ENCODE assay signal across 24 mouse cellular contexts in genomic region chr9:60748191-60748590, GRCm38 (mm10). TPM values are rescaled to one million over a fixed set of nuclear protein-coding genes. Genes with fewer than 3 reads are reported as not detected.
DNase-seq lines count a peak whose midpoint lies in the region; ATAC-seq and TF ChIP-seq lines count a peak whose summit lies in the region.
"Had no signal": no experiment of that assay in that cellular context is flagged by ENCODE, and none has a peak within 500 bp of the region (broad histone marks: within the 10 kb centered on the region; RNA-seq: fewer than 3 reads in every experiment).

No protein-coding gene starts in this region.

- H3K9ac ChIP-seq in intestine, embryonic 15.5 days: no peak overlapping the region
- H3K9ac ChIP-seq in intestine, postnatal 0 days (ENCODE audit: low read depth, low read length): no peak overlapping the region
- H3K9ac ChIP-seq: embryonic facial prominence, embryonic 13.5 days; embryonic facial prominence, embryonic 15.5 days; forebrain, embryonic 12.5 days had no signal

- no peaks in the 10 kb centered on the region for H3K27me3 ChIP-seq in intestine, embryonic 15.5 days (replicated peaks)
- H3K27me3 ChIP-seq in intestine, postnatal 0 days (replicated peaks; ENCODE audit: control insufficient read depth, insufficient read depth, low read length): no peaks in the 10 kb centered on the region
- H3K27me3 ChIP-seq: CH12.LX; embryonic facial prominence, embryonic 15.5 days had no signal

- H3K4me3 ChIP-seq in intestine, embryonic 15.5 days (replicated peaks): no peak overlapping the region
- H3K4me3 ChIP-seq in intestine, postnatal 0 days (ENCODE audit: low read depth, low read length): no peak overlapping the region
- H3K4me3 ChIP-seq: embryonic facial prominence, embryonic 13.5 days; embryonic facial prominence, embryonic 15.5 days; erythroblast, embryonic 14.5 days; forebrain, embryonic 10.5 days; forebrain, embryonic 12.5 days had no signal

- H3K4me2 ChIP-seq in intestine, embryonic 15.5 days (replicated peaks): no peak overlapping the region
- H3K4me2 ChIP-seq in intestine, postnatal 0 days (replicated peaks; ENCODE audit: low read depth): no peak overlapping the region
- H3K4me2 ChIP-seq: embryonic facial prominence, embryonic 13.5 days; embryonic facial prominence, embryonic 15.5 days; forebrain, embryonic 12.5 days had no signal

- H3K9me3 ChIP-seq in intestine, embryonic 15.5 days: no peaks in the 10 kb centered on the region
- H3K9me3 ChIP-seq in intestine, postnatal 0 days (ENCODE audit: control insufficient read depth): no peaks in the 10 kb centered on the region
- H3K9me3 ChIP-seq: embryonic facial prominence, embryonic 15.5 days; forebrain, embryonic 10.5 days; forebrain, embryonic 12.5 days had no signal

- peak overlapping the region; percentile 54 for H3K27ac ChIP-seq in intestine, embryonic 15.5 days
- no peak overlapping the region; the same call in 1 of the 2 replicates for H3K27ac ChIP-seq in intestine, postnatal 0 days (ENCODE audit: low read depth, low read length)
- H3K27ac ChIP-seq: embryonic facial prominence, embryonic 13.5 days; embryonic facial prominence, embryonic 15.5 days; forebrain, embryonic 10.5 days; forebrain, embryonic 12.5 days had no signal

- no peaks in the 10 kb centered on the region for H3K36me3 ChIP-seq in intestine, embryonic 15.5 days
- H3K36me3 ChIP-seq in intestine, postnatal 0 days (ENCODE audit: control insufficient read depth, insufficient read depth): no peaks in the 10 kb centered on the region
- H3K36me3 ChIP-seq: embryonic facial prominence, embryonic 13.5 days; embryonic facial prominence, embryonic 15.5 days; forebrain, embryonic 10.5 days; forebrain, embryonic 12.5 days had no signal

- WGBS in intestine, embryonic 15.5 days: 80% methylated on average over 2 of the region's 2 CpGs
- WGBS in intestine, postnatal 0 days: 89% methylated on average over 2 of the region's 2 CpGs

- no peak for ATAC-seq in intestine, embryonic 15.5 days
- ATAC-seq in intestine, postnatal 0 days: no peak
- ATAC-seq: CD4-positive, CD25-positive, alpha-beta regulatory T cell, adult 4 months; forebrain, embryonic 14.5 days; forebrain, embryonic 16.5 days had no signal

- H3K4me1 ChIP-seq in intestine, embryonic 15.5 days (replicated peaks): peaks cover 10% of the 10 kb centered on the region; the same call in 1 of the 2 replicates
- H3K4me1 ChIP-seq in intestine, postnatal 0 days (replicated peaks; ENCODE audit: control insufficient read depth, insufficient read depth, low read length): 0 out of 2 replicates have a peak, but pooled peaks cover 3% of the 10 kb centered on the region
- H3K4me1 ChIP-seq: forebrain, embryonic 12.5 days had no signal

- TF ChIP-seq CTCF in intestine, postnatal 0 days (IDR thresholded peaks at IDR 0.05; ENCODE audit: low read depth): no peak

- peak; percentile 74 for DNase-seq in ZHBTc4 (ENCODE audit: low read depth, low spot score)
- DNase-seq in frontal cortex, postnatal 25 days (ENCODE audit: low spot score in 2 of 2): no peak
- no peak for DNase-seq in cerebellum, adult 9-10 months
- DNase-seq: adrenal gland, adult 2 months; adrenal gland, postnatal 10 days; adrenal gland, postnatal 36 days; B cell, adult 2 months; cerebellum, adult 11-12 months; cerebellum, adult 2 months; cerebellum, adult 9-11 months; cerebellum, postnatal 14 days; cerebellum, postnatal 36 days; embryo, embryonic 11 days had no signal

RNA-seq across cellular contexts. Expression of gene Larp6, which starts 35.4 kb away (rescaled TPM):
- 1.6 and 1.8 TPM in 2 replicates for polyA plus RNA-seq in intestine, embryonic 15.5 days (2015; fragmentation: Nextera tagmentation; extraction: Ambion mirVana)
- 1.1 and 1.2 TPM in 2 replicates for polyA plus RNA-seq in intestine, postnatal 0 days (2015; fragmentation: Nextera tagmentation; extraction: Ambion mirVana)
- polyA plus RNA-seq: CD4-positive, CD25-positive, alpha-beta regulatory T cell, adult 4 months; erythroblast, embryonic 14.5 days had no signal

RNA-seq across cellular contexts. Expression of gene Uaca, which starts 46.2 kb away (rescaled TPM):
- polyA plus RNA-seq in intestine, embryonic 15.5 days (2015; fragmentation: Nextera tagmentation; extraction: Ambion mirVana): 56.3 and 58.8 TPM in 2 replicates
- 34.6 and 39.3 TPM in 2 replicates for polyA plus RNA-seq in intestine, postnatal 0 days (2015; fragmentation: Nextera tagmentation; extraction: Ambion mirVana)
- polyA plus RNA-seq: CD4-positive, CD25-positive, alpha-beta regulatory T cell, adult 4 months; erythroblast, embryonic 14.5 days had no signal
